Mouse (Mus musculus) cerebellum, adult 8-10 months (tissue): ENCODE measurements around the gene Atf3.

Source experiments
- DNase-seq: peaks from one replicate; pipeline ENCODE4 v3.0.0; 2022

The Atf3 gene

GRCm38 (mm10) chr1:191217939-191218338 is at the start of gene Atf3:
Gene Atf3 (minus strand): TSS chr1:191218039.
- DNase-seq = no peak

DNA sequence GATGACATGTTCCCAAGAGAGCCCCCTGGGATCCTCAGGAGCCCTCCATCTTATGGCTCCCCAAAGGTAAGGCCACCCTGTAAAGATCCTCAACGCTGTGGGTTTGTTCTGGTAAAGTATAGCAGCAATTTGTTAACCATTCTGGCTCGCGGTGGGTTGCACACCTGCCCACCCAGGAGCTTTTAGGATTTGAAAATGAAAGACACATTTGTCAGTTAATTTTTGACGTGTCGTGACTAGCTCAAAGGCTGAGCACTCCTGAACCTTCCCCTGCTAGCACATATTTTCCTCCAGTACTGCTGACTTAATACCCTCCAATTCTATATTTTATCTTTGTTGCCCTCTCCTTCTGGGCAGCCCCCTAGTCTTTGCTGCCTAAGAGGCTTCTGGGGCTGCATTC is 49.3 kb upstream of the Atf3 start:
- no peak for DNase-seq

DNA sequence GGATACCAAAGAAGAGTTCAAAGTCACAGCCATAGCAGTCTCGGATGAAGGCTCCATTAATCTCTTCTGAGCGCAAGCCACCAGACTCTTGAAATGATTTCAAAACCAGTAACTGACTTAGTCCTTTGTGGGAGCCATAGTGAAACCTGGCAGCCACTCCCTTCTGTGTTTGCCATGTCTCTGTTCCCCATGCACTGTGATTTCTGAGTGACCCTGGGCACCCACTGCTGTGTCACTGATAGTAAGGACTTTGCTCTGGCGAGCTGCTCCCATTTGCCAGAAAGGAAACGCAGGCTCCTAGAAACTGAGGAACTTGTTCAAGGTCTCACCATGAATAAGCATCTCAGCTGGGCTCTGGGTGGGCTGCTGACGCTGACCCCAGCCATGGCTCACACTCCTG is 45.6 kb upstream of the Atf3 start:
- DNase-seq = no peak

DNA sequence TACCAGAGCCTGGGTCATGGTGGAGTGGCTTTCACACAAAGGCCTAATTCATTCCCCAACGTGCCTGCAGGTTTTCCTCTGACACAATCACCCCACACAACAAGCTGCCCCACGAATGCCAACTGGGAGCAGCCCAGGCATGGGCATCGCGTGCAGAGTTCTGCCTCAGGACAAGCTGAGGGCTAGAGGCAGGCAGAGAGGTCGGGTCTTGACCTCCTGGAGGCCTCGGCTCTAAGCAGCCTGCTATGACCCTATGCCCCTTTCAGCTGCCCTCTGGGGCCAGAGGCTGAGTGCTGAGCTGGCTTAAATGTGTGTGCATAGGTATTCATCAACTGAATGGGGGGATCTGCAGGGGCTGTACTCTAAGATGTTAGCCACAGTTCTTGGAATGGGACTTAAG is 44.0 kb upstream of the Atf3 start:
- no peak for DNase-seq

DNA sequence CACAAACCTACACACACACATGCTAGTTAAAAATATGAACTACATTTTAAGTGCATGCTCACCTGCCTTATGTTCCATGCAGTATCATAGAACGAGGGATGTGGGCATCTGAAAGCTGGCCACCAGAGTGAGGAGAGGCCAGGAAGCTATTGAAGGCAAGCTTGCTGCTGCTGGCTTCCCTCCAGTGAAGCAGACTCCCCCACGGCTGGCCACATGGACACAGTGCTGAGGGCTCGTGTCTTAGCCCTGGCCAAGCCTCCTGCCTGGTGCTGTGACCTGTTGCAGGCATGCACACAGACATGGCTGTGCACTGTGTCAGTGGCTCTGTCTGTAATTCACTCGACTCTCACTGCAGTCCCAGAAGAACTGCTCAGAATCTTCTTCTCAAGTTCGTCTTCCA is 41.8 kb upstream of the Atf3 start:
- DNase-seq = no peak

- DNase-seq = no peak
These were observed 41.3 kb upstream of the Atf3 start for GRCm38 (mm10) chr1:191259121-191259520.

DNA sequence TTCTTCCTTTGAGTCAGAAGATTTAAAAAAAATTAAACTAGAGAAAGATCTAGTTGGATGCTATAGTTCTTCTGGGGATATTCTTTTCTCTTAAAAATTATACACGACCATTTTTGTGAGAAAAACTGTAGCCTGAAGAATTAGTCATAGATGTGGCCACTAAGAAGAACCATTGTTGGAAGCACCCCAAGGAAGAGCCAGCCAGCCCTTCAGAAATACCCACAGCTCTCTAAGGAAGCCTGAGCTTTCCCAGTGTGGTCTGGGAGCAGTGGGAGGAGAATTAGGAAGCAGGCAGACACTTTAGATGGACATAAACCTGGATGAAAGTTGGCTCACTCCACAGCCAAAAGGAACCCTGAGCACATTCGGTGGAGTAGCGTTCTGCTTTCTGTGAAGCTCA is 40.7 kb upstream of the Atf3 start:
- DNase-seq = no peak

GRCm38 (mm10) chr1:191257981-191258380 is 40.1 kb upstream of the Atf3 start:
- DNase-seq = no peak

- no peak for DNase-seq
These were observed 39.5 kb upstream of the Atf3 start for GRCm38 (mm10) chr1:191257351-191257771.

DNA sequence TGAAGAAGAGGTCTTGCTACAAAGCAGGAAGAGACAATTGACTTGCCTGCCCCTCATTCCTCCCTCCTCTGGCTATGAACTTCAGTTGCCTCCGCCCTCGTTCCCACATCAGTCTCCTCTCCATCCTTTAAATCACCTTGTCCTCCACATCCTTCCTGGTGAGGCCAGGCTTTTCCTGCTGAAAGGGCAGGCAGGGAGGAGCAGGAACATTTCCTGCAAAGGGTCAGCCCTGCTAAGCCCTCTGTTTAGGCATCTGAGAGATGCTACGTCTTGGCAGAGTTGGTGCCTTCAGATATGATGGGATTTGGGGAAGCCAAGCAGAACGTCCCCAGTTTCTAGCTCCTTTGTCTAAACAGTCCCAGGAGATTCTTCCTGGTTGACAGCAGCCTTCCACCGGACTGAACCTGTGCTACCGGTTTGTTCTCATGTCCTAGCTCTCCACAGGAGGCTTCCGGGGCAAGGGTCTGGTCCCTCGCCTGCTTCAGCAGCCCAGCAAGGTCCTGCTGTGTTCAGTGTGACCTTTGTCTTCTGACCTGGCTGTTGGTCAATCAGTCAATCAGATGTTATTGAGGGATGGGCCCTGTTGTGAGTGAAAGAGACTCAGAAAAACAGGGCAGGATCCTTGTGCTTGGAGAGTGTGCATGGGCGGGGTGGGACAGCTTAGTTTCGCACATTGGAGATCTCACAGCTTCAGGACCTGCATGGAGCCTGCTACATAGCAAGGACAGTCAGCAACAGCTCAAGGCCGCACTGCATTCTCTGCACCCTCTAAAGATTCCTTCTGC is 38.9 kb upstream of the Atf3 start:
- no peak for DNase-seq

DNA sequence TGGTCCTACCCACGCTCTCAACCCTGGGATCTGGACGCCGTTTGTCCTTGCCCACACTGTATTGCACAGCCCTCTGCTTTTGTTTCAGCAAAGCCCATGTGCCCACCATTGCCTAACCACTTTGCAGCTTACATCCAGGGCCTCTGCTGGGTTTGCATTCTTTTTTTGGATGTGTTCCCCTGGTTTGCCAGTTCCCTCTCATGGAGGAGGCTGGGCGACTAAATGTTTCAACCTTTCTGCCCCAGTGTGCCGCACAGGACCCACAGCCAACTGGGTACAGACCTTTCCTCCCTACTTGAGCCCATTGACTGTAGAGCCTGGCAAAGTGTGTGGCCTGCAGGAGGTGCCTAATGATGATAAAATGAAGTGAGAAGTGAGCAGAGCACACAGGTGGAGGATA is 38.3 kb upstream of the Atf3 start:
- DNase-seq = no peak

DNA sequence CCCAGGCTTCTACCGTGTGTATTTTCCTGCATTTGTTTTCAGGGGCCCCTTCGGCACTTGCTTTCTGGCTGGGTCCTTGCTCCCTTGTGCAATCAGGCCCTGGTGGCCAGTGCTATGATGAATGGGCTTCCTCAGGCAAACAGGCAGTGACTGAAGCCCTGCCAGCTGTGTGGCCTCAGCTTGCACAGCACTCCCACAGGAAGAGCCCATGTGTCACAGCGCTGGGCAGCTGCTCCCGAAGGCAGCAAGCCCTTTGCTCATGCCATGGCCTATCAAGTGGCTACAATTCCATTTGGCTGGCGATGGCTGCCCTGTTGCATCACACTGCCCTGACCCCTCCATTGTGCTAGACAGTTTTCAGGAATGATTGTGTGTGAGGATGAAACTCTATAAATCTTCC is 36.6 kb upstream of the Atf3 start:
- DNase-seq = no peak

GRCm38 (mm10) chr1:191253636-191254035 is 35.8 kb upstream of the Atf3 start:
- DNase-seq = no peak

DNA sequence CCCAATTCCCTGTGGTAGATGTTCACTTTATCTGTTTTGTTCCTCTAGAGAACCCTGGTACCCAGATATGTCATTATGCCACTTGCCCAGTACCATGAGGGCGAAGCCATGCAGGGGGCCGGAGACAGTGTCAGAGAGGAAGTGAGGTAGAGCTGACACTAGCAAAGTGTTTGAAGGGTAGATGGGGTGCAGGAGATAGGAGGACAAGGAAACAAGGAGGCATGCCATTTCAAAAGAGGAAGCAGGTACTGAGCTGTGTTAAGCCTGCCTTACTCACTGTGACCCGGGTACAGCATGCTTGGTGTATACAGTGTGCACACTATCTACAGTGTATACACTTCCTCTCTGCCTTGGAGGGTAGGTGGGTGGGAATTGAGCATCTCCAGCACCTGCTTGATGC is 32.1 kb upstream of the Atf3 start:
- DNase-seq = no peak

GRCm38 (mm10) chr1:191248423-191248822 is 30.6 kb upstream of the Atf3 start:
- no peak for DNase-seq

DNA sequence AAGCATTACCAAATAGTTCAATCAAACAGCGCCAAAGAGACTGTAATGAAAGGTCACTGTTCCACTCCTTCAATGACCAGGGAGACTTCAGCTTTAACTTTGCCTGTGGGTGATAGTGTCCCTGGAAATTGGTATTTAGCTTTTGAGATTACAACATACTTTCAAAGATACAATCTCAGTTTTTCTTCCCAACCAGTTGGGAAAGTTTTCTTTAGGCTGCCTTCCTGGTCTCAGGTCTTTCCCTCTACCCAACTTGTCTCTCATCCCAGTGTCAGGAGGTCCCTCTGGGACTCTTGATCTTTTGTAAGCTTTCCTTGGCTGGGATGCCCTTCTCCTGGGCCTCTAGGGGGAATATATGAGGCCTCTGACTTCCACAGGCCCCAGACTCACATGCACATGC is 29.7 kb upstream of the Atf3 start:
- DNase-seq = no peak

GRCm38 (mm10) chr1:191243855-191244254 is 26.0 kb upstream of the Atf3 start:
- DNase-seq = no peak

DNA sequence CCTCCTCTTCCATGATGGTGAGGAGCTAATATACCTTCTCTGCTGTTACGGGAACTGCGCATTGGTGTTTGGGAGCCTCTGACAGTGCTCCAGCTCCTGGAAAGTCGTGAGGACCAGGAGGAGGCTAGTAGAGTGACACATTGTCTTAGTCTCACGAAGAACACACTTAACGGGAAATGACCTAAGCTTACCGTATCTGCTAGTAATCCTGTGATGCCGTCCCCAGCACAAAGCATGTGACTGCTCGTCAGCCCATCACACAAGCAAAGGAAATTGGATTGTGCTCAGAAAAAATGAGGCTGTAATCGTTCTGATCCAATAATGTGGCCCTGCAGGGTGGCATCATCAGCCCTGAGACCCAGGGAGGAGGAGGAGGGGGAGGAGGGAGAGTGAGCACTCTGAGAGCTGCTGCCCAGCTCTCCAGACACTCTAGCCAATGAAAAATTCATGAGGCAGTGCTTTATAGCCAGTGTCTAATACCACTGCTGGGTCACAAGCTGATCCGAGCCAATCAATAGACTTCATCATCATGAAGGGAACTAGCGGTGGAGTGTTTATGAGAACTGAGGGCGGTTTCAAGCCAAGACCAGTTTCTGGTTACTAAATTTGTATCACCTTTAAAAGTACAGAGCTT is 24.3 kb upstream of the Atf3 start:
- DNase-seq = no peak

- DNase-seq = no peak
These were observed 23.7 kb upstream of the Atf3 start for GRCm38 (mm10) chr1:191241574-191241973.

DNA sequence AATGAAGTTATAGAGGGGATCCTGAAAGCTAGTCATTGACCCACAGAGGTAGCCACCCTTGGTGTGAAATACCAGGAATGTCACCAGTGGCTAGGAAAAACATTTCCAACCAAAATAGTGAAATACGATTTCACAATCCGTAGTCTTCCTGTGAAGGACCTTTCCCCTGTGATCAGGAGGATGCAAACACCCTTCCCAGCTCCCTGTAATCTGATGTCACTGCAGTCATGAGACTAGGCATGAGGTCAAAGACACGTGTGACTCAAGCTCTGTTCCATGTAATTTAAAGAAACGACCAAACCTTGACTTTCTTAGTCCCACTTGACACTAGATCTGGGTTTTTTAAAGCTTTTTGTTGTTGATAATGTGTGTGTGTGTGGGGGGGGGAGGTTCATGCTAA is 21.8 kb upstream of the Atf3 start:
- no peak for DNase-seq

DNA sequence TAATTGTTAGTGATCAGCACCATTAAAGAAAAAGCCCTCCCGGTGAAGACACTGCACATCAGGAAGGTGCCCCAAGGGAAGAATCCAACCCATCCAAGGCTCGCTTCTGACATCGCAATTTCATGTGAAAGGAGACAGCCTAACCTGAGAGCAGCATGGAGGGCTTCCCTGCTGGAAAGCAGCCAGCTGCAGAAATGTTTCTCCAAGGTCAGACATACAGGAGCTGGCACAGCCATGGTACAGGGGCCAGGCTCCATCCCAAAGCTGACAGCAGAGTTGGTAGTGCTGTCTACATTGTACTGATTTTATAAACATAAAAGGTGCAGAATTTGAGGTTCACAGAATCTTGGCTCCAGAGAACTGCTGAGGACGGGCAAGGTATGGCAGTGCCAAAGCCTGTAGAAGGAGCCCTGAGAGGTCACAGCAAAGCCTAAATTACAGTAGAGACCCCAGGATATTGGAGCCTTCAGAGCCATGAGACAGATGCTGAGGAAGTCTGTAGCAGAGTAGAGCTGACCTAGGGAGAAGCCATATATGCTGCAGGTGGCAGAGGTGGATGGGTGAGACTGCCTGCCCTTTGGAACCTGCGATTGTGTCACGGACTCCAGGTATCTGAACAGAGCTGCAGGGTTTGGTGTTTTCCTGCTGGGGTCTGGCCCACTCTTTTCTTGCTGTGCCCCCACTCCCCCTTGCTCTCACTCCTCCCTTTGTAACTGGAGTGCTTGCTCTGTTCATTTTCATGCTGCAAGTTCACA is 18.1 kb upstream of the Atf3 start:
- DNase-seq = no peak

GRCm38 (mm10) chr1:191234837-191235236 is 17.0 kb upstream of the Atf3 start:
- DNase-seq = no peak

DNA sequence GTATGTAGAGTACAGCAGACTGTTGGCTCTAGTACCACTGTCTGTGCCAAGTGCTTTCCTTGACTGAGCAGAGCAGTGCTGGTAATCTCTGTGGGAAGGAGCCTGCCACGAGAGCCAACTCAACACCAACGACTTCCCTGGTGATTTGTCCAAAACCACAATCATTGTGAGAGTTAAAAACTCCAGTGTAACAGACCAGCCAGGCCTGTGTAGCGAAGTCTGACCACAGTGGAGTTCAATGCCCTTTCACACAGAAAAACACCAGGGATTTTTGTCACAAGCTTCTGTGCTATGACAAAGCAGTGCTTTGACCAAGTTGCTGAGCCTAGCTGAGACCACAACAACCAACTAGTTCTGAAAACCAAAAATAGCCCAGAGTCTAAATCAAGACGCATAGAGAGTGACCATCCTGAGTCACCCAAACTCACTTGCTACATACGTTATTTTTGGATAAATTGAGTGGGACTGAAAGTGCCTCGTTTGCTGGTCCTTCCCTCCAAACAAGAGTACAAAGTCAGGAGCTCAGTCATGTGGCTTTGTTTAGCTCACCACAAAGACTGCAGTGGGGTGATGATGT is 12.6 kb upstream of the Atf3 start:
- no peak for DNase-seq

DNA sequence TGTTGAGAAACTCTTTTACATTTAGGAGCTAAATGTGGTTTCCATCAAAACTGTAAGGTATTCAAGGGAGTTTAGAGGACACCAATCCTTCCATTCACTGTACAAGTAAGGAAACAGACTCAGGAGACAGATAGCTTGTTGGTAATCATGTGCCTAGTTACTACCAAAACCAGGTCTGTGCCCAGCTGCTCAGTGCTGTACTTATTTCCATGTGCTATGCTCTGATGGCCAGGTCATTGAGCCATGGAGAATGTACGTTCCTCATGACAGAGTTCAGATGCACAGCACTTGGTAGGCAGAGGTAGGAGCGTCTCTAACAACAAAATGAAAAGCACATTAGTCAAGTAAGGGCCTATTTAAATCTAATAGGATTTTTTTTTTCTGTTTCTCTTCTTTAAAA is 8.7 kb upstream of the Atf3 start:
- DNase-seq = no peak
